Mouse (Mus musculus) brain, embryonic 14.5 days (tissue): ENCODE measurements around the gene Rara.
"Not testable (repeated sequence)": the region's sequence is repeated elsewhere in the genome, so short reads cannot be mapped to it uniquely, and the experiment has no call there.

Experiments used
- CTCF ChIP-seq: fragments of 200-500 bp; IDR thresholded peaks from 2 replicates; pipeline ENCODE4 v1.5.1; 2012; ENCODE audit warnings: inconsistent platforms, mild to moderate bottlenecking, moderate library complexity, borderline replicate concordance; ENCODE audit not compliant: insufficient read depth, insufficient read length; ENCODE audit errors: extremely low read depth
- POLR2A ChIP-seq: fragments of 200-500 bp; IDR thresholded peaks from 2 replicates; pipeline ENCODE4 v1.6.1; 2012; ENCODE audit warnings: mild to moderate bottlenecking, inconsistent platforms, borderline replicate concordance; ENCODE audit not compliant: poor library complexity, insufficient read depth, insufficient read length, severe bottlenecking; ENCODE audit errors: extremely low read depth

DNA sequence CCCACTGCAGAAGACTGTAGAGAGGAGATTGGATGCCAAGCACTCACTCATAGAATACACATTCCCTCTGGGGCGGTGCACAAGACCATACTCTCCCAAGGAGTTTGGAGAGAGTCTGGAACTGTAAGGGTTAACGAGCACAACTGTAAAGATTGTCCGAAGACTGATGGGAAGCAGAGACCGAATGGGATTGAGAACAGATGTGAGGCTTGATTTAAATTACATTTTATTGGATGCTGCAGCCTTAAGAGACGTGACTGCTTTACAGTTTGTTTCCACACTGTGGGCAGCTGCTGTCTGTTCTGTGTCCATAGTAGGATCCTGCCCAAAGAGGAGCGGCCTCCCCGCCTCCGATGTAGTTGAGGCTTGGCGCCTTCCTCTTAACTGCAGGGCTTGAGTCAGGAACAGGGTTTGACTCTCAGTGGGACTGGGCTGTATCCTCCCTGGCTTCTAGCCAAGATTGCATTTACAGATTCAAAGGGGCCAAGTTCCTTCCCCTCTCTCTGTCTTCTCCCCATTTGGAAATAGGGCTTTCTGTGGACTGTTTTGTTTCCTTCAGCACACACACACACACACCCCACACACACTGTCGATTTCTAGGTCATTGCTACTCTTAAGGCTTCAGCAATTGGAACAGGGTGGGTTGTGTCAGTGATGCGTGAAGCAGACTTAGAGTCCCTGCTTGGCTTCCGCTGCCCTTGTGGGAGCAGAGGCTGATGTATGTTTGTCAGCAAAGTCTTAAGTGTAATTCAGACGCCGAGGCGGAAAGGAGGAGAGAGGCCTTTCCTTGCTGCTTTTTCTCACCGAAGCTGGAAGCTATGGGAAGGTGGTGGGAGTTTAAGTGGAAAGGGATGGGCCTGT lies 4.5 kb upstream of the Rara start:
- TF ChIP-seq CTCF, POLR2A: not testable (repeated sequence)
